Mouse (Mus musculus) adrenal gland, adult 2 months (tissue): ENCODE data around the gene Slc39a1. TPM values are rescaled to one million over a fixed set of nuclear protein-coding genes. Genes with fewer than 3 reads are reported as not detected.
"Not testable (repeated sequence)": the region's sequence is repeated elsewhere in the genome, so short reads cannot be mapped to it uniquely, and the experiment has no call there.

ENCODE experiments used
- DNase-seq: peaks from one replicate; pipeline ENCODE4 v3.0.0; 2021
- polyA plus RNA-seq: library from polyadenylated mRNA; depleted of rRNA; stranded (reverse); fragments of >200 nt; gene quantifications from 2 replicates; pipeline ENCODE4 v1.2.3, GENCODE M21; 2012
- total RNA-seq, 2 experiments: library from RNA; stranded (reverse); gene quantifications; 2 replicates each; pipeline ENCODE4 v1.2.3; 2021

The Slc39a1 gene
- total and polyA plus RNA-seq, 3 experiments: 105 to 160 (median 124) TPM

DNA sequence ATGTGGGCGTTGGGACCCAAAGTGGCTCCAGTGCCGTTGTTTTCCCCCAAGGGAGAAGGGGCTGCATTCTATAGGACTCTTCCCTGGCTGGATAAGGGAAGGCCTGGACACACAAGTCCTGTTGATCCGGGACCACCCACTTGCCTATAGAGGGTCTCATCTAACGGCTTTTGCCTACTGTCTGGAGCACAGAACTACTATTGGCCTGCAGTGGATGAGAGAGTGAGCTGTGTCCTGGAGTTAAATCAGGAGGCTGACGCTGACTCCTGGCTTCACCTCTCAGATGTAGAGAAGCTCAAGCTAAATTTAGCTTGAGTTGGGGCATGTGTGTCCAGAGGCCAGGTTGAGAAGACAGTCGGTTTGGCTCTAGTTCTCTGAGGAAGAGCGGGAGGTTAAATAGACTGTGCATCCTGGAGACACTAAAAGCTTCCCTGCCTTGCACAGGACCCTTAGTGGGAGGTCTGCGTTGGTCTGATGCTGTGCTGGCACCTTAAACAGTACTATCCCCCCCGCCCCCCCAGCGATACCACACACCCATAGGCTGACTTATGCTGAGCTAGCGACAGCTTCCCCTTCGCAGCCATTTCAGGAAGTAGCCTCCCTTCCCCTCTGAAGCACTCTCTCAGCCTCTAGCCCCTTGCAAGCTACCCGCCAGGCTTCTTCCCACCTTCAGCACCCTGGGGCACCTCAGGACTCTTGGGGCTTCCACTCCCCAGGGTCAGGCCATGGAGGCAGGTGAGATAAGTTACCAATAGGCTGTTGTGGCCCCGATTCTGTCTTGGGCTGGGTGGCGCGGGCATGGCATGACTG lies 18.2 kb downstream of the Slc39a1 start:
- DNase-seq: no peak

DNA sequence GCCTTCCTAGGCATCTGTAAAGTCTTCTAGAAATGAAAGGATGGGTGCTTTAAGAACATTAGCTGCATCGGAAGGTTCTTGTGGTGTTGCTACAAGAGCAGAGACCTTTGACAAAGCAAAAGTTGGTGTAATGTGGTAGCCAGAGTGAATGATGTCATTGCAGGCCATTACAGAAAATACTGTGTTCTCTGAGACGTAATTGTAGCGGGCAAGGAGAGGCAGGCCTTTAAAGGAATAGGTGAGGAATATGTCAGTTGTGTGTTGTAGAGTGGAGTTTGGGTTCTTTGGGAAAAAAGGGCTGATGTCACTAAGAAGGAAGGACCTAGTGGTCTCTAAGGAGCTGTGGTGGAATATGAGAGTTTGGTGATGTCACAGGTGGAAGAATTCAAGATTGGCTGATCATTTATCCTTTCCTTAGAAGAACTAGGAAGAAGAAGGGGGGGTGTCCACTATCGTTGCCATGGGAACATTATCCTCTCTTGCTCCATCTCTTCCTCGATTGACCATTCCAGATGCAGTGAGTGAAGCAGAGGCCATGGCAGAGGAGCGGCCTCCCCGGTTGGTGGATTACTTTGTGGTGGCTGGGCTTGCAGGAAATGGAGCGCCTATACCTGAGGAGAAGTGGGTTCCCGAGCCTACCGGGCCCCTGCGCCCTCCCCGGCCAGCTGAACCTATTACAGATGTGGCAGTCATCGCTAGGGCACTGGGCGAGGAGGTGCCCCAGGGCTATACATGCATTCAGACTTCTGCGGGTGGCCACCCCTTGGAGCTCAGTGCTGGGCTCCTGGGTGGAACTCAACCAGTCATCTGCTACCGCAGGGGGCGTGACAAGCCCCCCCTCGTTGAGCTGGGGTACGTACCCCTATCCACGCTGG lies 19.2 kb downstream of the Slc39a1 start:
- no peak for DNase-seq

DNA sequence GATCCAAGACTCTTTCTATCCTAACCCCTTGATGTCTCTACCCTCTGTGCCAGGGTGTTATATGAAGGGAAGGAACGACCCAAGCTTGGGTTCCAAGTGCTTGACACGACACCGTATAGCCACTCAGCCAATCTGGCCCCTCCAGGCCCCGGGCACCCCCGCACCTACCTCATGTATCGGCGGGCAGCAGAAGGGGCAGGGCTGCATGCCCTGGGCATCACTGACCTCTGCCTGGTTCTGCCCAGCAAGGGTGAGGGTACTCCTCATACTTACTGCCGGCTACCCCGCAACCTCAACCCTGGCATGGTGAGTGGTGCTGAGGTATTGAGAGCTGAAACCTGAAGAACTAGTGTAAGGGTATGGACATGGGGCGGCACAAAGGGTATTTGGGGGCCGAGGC lies 20.2 kb downstream of the Slc39a1 start:
- no peak for DNase-seq

DNA sequence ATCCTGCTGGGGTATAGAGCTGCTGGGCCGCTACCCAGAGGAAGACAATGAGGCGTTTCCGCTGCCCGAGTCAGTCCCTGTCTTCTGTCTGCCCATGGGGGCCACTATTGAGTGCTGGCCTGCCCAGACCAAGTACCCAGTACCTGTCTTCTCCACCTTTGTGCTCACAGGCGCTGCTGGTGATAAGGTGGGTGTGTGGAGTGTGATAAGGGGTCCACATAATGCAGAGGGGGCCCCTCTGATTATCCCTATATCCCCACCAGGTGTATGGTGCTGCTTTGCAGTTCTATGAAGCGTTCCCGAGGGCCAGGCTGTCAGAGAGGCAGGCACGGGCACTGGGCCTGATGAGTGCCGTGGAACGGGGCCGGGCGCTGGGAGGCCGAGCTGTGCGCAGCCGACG lies 21.0 kb downstream of the Slc39a1 start:
- DNase-seq: no peak

DNA sequence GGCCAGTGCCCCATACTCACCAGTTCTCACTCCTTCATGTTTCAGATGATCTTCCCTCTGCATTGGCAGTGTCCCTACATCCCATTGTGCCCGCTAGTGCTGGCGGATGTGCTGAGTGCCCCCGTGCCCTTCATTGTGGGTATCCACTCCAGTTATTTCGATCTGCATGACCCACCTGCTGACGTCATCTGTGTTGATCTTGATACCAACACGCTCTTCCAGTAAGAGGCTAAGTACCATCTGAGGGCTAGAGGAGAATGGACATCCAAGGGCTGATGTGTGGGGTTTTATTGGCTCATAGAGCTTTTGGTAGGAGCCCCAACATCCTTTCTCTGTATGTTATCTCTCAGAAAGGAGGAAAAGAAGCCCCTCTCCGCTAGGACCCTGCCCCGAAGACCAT lies 22.8 kb downstream of the Slc39a1 start:
- no peak for DNase-seq

DNA sequence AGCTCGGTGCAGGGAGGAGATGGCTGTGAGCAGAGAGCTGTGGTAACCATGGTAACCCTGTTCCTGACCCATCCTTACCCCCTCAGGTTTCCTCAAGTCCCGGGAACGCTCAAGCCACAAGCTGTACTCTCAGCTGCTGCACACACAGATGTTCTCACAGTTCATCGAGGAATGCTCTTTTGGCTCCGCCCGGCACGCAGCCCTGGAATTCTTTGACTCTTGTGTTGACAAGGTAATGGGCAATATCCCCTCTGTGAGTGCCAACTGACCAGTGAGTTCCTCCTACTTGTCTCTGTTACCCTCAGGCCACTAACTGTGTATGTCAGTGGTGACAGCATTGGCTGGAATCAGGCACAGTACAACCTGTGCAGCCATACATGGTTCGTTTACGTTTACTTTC lies 24.2 kb downstream of the Slc39a1 start:
- DNase-seq: no peak

DNA sequence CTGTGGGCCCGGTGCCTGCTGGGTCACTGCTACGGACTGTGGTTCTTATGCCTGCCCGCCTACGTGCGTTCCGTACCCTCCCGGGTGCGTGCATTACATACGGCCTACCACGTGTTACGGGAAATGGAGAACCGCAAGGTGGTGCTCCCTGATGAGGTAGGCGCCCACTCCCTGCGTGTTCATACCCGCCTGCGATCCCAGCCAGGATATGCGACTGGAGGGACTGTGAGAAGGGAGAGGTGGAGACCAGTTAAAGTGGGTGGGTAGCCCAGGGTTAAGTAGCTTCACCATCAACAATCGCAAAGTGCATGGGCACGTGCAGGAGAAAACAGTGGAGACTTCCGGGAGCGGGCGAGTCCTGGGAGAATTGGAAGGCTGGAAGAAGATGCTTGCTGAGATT lies 25.9 kb downstream of the Slc39a1 start:
- DNase-seq: no peak

DNA sequence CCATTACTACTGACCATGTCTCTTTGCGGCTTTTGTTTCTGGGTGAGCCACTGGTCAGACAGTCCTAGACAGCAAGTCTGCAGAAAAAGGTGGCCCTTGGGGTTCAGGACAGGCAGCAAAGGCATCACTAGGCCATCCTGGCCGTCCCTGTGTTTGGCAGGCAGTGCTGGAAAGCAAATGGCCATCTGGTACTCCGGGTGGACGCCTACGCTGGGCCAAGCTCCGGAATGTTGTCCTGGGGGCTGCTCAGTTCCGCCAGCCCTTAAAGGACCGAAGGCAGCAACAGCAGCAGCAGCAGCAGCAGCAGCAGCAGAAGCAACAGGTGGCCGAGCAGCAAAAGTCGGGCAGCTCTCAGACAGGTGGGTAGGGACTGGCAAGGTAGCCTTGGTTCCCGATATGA lies 27.3 kb downstream of the Slc39a1 start:
- no peak for DNase-seq

DNA sequence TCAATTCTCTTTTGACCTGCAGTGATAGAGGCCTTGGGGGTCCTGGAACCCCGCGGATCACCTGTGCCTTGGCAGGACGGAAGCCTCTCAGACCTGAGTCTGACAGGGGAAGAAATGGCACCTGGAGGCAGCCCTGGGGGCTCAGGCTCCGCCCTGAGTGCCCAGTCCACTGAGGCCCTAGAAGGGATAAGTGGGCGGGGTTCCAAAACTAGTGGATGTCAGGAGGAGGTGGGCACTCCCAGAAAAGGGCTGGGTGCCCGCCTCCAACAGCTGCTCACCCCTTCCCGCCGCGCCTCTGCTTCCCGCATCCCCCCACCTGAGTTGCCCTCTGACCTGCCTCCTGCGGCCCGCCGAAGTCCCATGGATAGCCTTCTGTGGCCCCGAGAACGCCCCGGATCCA lies 28.9 kb downstream of the Slc39a1 start:
- DNase-seq: no peak

DNA sequence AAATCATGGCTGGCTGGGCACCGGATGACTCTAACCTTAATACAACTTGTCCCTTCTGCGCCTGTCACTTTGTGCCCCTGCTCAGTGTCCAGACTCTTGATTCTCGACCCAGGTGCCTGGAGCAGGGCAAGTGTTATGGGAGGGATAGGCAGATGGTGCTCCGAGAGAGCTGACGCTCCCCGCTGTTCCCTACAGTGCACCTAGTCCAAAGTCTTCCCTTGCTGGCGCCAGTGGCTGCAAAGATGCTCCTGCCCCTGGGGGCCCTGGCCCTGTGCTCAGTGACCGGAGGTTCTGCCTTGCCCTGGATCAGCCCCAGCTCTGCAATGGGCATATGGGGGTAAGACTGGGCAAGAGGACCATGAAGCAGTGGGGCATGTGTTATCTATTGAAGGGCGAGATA lies 29.8 kb downstream of the Slc39a1 start:
- DNase-seq: no peak

DNA sequence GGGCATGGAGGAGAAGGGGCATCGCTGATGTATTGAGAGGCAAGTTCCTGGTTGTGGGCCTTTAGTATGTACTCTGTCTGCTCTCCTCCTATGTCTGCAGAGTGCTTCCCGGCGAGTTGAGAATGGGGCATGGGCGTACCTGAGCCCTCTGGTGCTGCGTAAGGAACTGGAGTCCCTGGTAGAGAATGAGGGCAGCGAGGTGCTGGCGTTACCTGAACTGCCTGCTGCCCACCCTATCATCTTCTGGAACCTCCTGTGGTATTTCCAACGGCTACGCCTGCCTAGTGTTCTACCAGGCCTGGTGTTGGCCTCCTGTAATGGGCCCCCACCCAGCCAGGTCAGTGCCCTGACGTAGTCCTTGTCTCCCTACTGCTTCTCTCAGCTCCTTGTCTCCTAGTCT lies 30.2 kb downstream of the Slc39a1 start:
- DNase-seq: no peak

DNA sequence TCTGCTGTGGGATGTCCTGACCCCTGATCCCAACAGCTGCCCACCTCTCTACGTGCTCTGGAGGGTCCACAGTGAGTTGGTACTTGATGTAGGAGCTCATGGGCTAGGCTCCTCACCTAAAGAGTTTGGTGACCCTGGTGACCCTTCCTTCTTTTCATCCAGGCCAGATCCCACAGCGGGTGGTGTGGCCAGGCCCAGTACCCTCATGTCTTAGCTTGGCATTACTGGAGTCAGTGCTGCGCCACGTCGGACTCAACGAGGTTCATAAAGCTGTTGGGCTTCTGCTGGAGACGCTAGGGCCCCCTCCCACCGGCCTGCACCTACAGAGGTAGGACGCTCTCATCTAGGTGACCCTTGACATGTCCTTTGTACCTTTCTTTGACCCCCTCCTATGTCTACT lies 31.2 kb downstream of the Slc39a1 start:
- DNase-seq: no peak

DNA sequence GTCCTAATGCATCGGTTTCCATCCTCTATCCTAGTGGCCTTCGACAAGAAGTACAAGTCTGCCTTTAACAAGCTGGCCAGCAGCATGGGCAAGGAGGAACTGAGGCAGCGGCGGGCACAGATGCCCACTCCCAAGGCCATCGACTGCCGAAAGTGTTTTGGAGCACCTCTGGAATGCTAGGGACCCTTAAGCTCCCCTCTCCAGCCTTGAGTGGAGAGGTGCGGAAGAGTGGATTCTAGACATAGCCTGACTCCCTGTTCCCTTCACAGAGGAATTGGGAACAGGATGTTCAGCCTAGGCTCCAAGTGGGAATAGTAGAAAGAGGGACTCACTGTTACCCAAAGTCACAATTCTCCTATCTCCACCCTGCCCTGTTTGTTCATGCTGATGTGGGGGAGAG lies 31.8 kb downstream of the Slc39a1 start:
- DNase-seq: no peak

DNA sequence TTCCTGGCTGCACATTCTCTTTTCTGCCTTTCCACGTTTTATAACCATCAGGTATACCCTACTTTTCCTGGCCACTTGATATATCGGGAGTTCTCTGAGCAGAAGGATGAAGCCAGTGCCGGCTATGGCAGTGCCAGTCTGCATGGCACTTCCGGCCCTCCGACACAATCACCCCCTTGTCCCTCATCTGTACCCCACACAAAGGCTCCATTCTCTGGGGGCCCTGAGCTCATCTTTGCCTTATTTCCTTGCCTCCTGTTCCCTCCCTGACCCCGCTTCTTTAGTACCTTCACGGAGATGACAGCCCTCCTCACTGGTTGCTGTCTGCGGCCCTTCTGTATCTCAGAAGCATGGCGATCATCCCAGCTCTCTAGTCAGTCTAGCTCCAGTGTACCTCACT lies 32.7 kb downstream of the Slc39a1 start:
- no peak for DNase-seq

DNA sequence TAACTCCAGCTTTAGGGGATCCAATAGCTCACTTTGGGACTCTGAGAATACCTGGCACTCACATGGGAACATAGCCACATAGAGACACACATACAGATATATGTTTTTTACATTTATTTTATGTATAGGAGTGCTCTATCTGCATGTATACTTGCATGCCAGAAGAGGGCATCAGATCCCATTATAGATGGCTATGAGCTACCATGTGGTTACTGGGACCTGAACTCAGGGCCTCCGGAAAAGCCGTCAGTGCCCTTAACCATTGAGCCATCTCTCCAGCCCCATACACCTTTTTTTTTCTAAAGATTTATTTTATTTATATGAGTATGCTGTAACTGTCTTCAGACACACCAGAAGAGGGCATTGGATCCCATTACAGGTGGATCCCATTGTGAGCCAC lies 36.2 kb downstream of the Slc39a1 start:
- no peak for DNase-seq

DNA sequence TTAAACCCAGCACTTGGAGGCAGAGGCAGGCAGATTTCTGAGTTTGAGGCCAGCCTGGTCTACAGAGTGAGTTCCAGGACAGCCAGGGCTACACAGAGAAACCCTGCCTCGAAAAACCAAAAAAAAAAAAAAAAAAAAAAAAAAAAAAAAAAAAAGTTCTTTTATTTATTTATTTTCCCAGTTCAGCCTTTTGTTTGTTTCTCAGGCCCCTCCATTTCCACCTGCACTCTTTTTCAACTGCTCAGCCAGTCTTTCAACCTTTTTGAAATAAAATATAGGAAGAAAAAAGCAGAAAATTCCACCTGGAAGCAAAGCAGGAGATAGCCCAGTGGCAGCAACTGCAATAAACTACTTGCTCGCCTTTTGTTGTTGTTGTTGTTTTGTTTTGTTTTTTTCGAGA lies 41.4 kb downstream of the Slc39a1 start:
- DNase-seq: not testable (repeated sequence)

DNA sequence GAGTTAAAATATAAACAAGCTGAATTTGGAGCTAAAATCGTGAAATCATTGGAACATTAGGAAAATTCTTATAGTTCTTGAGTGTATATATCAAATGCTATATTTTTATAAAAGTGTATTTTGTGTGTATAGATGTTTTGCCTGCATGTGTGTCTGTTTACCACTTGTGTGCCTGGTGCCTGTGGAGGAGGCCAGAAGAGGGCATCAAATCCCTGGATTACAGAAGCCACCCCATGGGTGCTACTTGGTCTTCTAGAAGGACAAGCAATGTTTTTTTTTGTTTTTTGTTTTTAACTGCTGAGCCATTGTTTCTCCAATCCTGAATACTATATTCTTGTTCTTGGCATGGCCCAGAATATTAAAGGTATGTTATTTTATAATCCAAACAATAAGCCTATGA lies 42.6 kb downstream of the Slc39a1 start:
- no peak for DNase-seq

DNA sequence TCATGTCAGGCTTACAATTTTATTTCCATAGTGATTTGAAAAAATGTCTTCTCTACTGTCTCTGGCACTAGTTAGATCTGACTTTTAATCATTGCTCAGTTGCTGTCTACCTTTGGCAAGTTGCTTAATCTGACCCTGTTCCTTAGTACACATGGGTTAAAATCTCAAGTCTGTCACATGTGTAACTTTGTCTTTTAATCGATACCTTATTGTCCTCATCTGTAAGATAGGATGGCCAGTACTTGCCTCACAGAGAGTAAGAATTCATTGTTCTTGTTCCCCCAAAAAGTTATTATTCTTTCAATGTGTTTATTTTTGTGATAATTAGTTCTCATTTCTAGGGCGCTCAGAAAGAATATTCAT lies 44.0 kb downstream of the Slc39a1 start:
- no peak for DNase-seq

DNA sequence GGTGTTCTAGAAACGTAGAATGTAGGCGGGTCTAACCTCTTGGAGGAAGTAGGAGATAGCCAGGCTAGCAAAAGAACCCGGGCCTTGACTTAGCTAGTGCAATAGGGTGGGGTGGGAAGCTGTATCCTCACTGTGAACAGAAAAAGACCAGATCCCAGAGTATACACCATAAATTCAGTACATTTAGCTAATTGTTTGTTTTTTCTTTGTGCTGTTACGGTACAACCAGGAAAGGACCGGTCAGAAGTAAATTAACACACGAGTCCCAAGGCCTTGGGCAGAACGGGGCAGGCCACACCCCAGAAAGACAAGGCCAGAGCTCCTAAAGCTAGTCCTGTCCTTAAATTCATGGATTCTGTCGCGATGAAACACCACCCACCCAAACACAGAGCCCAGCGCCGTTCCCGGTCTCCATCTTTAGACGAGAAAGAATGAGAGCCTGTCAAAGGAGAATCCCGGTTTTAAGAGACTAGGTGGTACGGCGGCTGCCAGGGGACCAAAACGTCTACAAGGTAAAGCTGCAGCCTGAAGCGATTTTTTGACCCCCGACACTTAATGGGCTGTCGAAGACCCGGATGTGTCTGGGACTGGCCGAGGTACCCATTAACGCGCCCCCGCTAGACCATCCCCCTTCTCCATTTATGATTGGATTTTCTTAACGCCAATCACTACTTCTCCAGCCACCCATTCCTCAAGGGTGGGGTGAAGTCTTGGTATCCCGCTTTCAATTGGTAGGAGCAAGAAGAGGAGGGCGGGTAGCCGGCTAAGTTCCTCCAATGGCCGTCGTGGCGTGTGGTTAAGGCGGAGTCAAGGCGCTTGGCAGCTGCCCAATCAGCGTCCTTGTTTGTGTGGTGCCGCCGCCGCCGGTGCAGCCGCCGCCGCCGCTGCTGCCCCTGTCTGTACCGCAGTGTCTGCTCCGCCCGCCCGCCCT lies 44.6 kb downstream of the Slc39a1 start, which contains the start of gene Gatad2b:
Gene Gatad2b (plus strand): TSS at position 834 of the 931 bp plus-strand sequence.
- peak; percentile 98 for DNase-seq

DNA sequence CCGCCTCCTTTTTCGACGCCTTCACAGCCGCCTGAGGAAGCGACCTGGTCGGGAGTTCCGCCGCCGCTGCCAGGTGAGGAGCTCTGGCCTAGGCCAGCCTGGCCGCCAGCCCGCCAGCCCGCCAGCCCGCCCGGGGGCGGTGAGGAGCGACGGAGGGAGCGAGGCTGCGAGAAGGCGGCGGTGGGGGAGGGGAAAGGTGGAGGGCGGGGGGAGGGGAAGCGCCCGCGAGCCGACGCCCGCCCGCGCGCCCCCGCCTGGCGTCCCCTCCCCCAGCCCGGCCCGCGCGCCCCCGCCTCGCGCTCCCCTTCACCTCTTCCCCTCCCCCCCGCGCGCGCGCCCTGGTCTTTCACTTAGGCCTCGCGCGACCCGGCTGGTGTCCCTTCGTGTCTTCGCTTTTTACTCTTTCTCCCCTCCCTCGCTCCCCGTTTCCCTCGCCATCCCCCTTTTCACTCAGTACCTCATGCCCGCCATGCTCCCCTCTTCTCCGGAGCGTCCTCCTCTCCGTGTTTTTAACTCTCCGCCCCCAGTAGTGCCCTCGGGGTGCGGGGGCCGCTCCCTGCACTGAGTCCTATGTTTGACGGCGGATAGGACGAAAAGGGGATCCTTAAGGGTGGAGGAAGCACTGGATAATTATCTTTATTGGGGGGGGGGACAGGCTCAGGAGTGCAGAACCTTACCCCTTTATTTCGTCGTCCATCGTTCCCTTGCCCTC lies 45.5 kb downstream of the Slc39a1 start:
- DNase-seq: peak; percentile 78

DNA sequence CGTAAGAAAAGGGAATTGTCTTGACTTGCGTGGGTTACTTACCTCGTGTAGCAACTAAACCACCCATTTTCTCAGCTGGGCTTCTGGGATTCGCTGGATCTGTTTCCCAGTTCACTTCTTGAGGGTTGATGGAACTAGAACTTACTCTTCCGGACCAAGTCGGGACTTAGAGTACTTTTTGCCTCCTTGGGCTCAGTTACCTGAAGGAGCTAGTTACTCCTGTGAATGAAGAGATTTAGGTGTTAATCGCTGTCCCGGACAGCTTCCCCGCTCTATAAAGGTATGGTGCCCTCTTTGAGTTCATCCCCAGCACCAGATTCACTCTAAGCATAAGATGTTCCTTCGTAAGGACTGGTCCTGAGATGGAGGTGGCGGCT lies 46.1 kb downstream of the Slc39a1 start:
- DNase-seq: no peak

DNA sequence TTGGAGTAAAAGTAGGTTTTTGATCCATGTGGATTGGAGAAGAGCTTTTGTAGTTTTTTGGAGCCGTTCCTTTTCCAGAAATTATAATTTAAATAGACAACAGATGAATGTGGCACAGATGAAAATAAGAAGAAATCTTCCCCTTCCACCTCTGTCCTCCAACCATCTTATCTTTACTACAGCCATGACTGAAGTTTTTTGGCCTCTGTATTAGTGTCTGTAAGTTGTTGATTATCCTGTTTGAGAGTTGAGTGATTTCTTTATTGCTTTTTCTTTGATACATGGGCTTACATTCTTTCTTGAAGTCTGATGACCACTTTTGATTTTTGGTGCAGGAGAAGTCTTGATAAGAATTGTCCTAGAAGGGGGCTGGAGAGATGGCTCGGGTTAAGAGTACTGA lies 46.7 kb downstream of the Slc39a1 start:
- DNase-seq: no peak
